Mouse (Mus musculus): Measurements from ENCODE around the gene Hist1h4i. TPM values are rescaled to one million over a fixed set of nuclear protein-coding genes. Genes with fewer than 3 reads are reported as not detected.

The Hist1h4i gene
- 100 to 1,000 TPM in 1 of 2 experiments, 10 to 100 TPM in 1; 97.7 to 127 TPM for total RNA-seq (2023)

GRCm38 (mm10) chr13:22041142-22041536 lies at the start of gene Hist1h4i:
TSS of gene Hist1h4i (minus strand) at chr13:22041362.

GRCm38 (mm10) chr13:22084140-22084539 lies 43.0 kb upstream of the Hist1h4i start, which contains the start of gene Vmn1r188:
TSS of gene Vmn1r188 (plus strand) at chr13:22084440.

GRCm38 (mm10) chr13:22042568-22043502 lies 1.7 kb upstream of the Hist1h4i start, which contains the start of the genes Hist1h2ag and Hist1h2bj:
TSS of gene Hist1h2ag (minus strand) at chr13:22042944.
TSS of gene Hist1h2bj (plus strand) at chr13:22043214.

DNA sequence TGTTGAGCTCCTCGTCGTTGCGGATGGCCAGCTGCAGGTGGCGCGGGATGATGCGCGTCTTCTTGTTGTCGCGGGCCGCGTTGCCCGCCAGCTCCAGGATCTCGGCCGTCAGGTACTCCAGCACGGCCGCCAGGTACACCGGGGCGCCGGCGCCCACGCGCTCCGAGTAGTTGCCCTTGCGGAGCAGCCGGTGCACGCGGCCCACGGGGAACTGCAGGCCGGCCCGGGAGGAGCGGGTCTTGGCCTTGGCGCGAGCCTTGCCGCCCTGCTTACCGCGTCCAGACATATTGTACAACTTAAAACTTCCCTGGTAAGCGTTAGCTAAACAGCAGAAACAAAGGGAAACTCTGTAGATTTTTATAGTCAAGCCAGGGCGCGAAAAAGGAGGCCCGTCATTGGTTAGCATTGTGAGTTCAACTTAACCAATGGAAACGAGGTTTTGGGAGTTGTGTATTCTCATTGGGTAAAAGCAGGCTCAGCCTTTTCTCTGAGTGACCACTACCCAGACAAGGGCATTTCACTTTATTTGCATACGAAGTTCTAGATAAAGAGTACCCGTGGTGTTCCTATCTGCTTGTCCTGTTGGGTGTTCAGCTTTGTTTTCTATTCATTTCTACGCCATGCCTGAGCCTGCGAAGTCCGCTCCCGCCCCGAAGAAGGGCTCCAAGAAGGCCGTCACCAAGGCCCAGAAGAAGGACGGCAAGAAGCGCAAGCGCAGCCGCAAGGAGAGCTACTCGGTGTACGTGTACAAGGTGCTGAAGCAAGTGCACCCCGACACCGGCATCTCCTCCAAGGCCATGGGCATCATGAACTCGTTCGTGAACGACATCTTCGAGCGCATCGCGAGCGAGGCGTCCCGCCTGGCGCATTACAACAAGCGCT lies 5.7 kb downstream of the Hist1h4i start, which contains the start of the genes Hist1h2ah and Hist1h2bk:
TSS of gene Hist1h2ah (minus strand) at position 302 of the 882 bp plus-strand sequence.
TSS of gene Hist1h2bk (plus strand) at position 604 of the 882 bp plus-strand sequence.

GRCm38 (mm10) chr13:22009642-22010041 lies 31.5 kb downstream of the Hist1h4i start, which contains the start of gene Prss16:
TSS of gene Prss16 (minus strand) at chr13:22009742.

Other genes with a start within 250 kb of the Hist1h4i start
- 100 to 1,000 TPM; 150 to 156 TPM for gene Hist1h2bq, start 231.2 kb downstream of the Hist1h4i start, total RNA-seq (2023)
- gene Hist1h2ao, start 230.9 kb downstream of the Hist1h4i start, total RNA-seq (2023), result 100 to 1,000 TPM; 303 to 332 TPM
- 100 to 1,000 TPM; 127 to 412 TPM for gene Hist1h4m, start 229.6 kb downstream of the Hist1h4i start, total RNA-seq (2023)
- 100 to 1,000 TPM in 1 of 2 experiments, 10 to 100 TPM in 1; 44.0 to 264 TPM for gene Hist1h4n, start 209.2 kb downstream of the Hist1h4i start, total RNA-seq (2023)
- gene Hist1h2ap, start 207.9 kb downstream of the Hist1h4i start, total RNA-seq (2023), result 10 to 100 TPM; 29.1 to 43.8 TPM
- gene Hist1h2br, start 207.6 kb downstream of the Hist1h4i start, total RNA-seq (2023), result 100 to 1,000 TPM; 156 to 160 TPM
- gene Zfp184, start 96.3 kb downstream of the Hist1h4i start, total RNA-seq (2023), result under 1 TPM; 0.37 to 0.85 TPM
- not detected for gene Pom121l2, start 60.2 kb downstream of the Hist1h4i start, total RNA-seq (2023)
- not detected for gene Prss16, start 31.6 kb downstream of the Hist1h4i start, total RNA-seq (2023)
- 10 to 100 TPM in 1 of 2 experiments, 1 to 10 TPM in 1; 6.2 to 21.1 TPM for gene Hist1h2ah, start 5.8 kb downstream of the Hist1h4i start, total RNA-seq (2023)
- gene Hist1h2bk, start 5.5 kb downstream of the Hist1h4i start, total RNA-seq (2023), result 10 to 100 TPM; 41.1 to 44.2 TPM
- gene Hist1h2ag, start 1.6 kb upstream of the Hist1h4i start, total RNA-seq (2023), result 10 to 100 TPM; 48.0 to 57.6 TPM
- 10 to 100 TPM; 87.4 to 91.5 TPM for gene Hist1h2bj, start 1.9 kb upstream of the Hist1h4i start, total RNA-seq (2023)
- gene Vmn1r188, start 43.1 kb upstream of the Hist1h4i start, total RNA-seq (2023), result not detected
- gene Vmn1r189, start 64.5 kb upstream of the Hist1h4i start, total RNA-seq (2023), result not detected
- not detected for gene Vmn1r191, start 142.6 kb upstream of the Hist1h4i start, total RNA-seq (2023)
- not detected for gene Vmn1r192, start 149.8 kb upstream of the Hist1h4i start, total RNA-seq (2023)
- gene Vmn1r193, start 181.8 kb upstream of the Hist1h4i start, total RNA-seq (2023), result not detected
- gene Vmn1r194, start 202.9 kb upstream of the Hist1h4i start, total RNA-seq (2023), result not detected
- not detected for gene Vmn1r195, start 229.2 kb upstream of the Hist1h4i start, total RNA-seq (2023)
- not detected for gene Vmn1r196, start 248.6 kb upstream of the Hist1h4i start, total RNA-seq (2023)